Mouse (Mus musculus): ENCODE results near the gene Gm13420. TPM values are rescaled to one million over a fixed set of nuclear protein-coding genes. Genes with fewer than 3 reads are reported as not detected.
"Not testable (repeated sequence)": the region's sequence is repeated elsewhere in the genome, so short reads cannot be mapped to it uniquely, and the experiment has no call there.

The Gm13420 gene
- polyA plus RNA-seq (2015; fragmentation: Nextera tagmentation; extraction: Ambion mirVana): 5.8 and 6.1 TPM in 2 replicates

DNA sequence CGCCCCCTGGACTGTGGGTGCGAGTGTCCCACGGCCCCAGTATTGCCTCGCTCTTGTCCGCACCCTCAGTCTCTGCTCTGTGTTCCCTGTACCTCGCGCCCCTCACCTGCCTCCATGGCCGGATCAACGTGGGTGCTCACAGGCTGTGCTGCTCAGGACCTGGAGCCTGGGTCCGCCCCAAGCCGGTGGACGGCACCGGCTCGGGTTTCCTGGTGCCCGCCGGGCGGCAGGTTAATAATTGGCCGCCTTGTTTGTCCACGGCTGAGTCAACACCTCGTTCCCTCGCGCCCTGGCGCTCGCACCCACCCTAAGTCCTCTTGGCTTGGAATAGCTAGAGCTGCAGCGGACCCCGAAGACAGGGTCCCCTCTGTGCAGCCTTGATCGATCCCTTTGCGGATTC lies at the start of gene Gm13420:
Gene Gm13420 (minus strand): TSS at position 189 of the 400 bp plus-strand sequence.
- Histone ChIP-seq H3K36me3 (ENCODE audit: control insufficient read depth, insufficient read depth, low read length) (no peaks in the 10 kb centered on the region), H3K4me1 (replicated peaks; ENCODE audit: control insufficient read depth, insufficient read depth) (no peaks in the 10 kb centered on the region), H3K9ac (ENCODE audit: low read length) (peak within 1 kb of the TSS; percentile 53), H3K4me3 (ENCODE audit: low read depth, low read length) (peak within 1 kb of the TSS; percentile 30), H3K9me3 (ENCODE audit: control insufficient read depth, low read length) (no peaks in the 10 kb centered on the region), H3K4me2 (replicated peaks; ENCODE audit: low read depth) (peak within 1 kb of the TSS; percentile 50), H3K27me3 (ENCODE audit: control insufficient read depth, insufficient read depth, low read length) (no peaks in the 10 kb centered on the region; the same call in 1 of the 2 replicates), H3K27ac (replicated peaks) (peak within 1 kb of the TSS; percentile 83)
- TF ChIP-seq CTCF (IDR thresholded peaks at IDR 0.05; ENCODE audit: low read depth): 0 out of 2 replicates have a peak, but pooled peaks have one; percentile 12
- no peak for TF ChIP-seq EP300 (optimal IDR thresholded peaks at IDR 0.05)
- peak; percentile 91 for DNase-seq (ENCODE audit: low spot score)
- WGBS: 6% methylated on average over 28 of the region's 28 CpGs
- peak; percentile 89 for ATAC-seq (ENCODE audit: low FRiP score, low TSS enrichment)

DNA sequence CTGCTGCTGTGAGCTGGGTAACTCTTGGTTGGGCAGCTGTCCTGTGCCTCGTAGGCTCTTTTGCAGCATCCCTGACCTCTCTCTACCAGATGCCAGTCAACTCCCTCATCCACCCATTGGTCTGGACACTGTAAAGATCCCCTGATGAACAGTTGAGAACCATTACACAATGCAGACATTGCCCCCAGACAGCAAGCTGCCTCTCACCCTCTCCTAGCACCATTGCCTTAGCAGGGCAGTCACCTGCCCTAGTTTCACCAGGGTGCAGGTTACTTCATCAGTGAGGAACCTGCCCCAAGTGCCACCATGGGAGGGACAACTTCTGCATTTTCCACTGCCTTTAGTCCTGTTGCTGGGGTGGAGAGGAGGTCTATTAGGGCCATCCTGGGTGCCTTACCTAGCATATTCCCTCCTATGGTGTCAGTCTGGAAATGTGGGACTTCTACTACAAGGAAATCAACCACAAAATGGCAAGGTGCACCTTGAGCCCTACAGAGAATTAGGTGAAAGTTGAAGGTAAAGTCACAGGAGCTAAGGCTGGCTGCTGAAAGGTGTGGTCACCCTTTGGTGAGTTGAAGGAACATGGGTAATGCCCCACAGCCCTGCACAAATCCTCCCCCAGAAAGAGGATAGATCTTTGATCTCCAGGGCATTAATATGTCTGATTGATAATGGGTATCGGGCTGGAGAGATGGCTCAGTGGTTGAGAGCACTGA lies 41.4 kb upstream of the Gm13420 start:
- H3K9ac ChIP-seq (ENCODE audit: low read length): no peak overlapping the region
- WGBS: 92% methylated on average over 2 of the region's 2 CpGs
- H3K27me3 ChIP-seq (ENCODE audit: control insufficient read depth, insufficient read depth, low read length): no peaks in the 10 kb centered on the region
- peaks cover 4% of the 10 kb centered on the region for H3K36me3 ChIP-seq (ENCODE audit: control insufficient read depth, insufficient read depth, low read length)
- H3K27ac ChIP-seq (replicated peaks): 0 out of 2 replicates have a peak overlapping the region, but pooled peaks have one; percentile 30
- ATAC-seq (ENCODE audit: low FRiP score, low TSS enrichment): peak; percentile 63
- no peak for TF ChIP-seq EP300 (optimal IDR thresholded peaks at IDR 0.05)
- no peak for TF ChIP-seq CTCF (IDR thresholded peaks at IDR 0.05; ENCODE audit: low read depth)
- no peaks in the 10 kb centered on the region for H3K4me1 ChIP-seq (replicated peaks; ENCODE audit: control insufficient read depth, insufficient read depth)
- peak; percentile 33 for DNase-seq (ENCODE audit: low spot score)
- no peaks in the 10 kb centered on the region for H3K9me3 ChIP-seq (ENCODE audit: control insufficient read depth, low read length)
- H3K4me2 ChIP-seq (replicated peaks; ENCODE audit: low read depth): no peak overlapping the region
- no peak overlapping the region for H3K4me3 ChIP-seq (ENCODE audit: low read depth, low read length)

DNA sequence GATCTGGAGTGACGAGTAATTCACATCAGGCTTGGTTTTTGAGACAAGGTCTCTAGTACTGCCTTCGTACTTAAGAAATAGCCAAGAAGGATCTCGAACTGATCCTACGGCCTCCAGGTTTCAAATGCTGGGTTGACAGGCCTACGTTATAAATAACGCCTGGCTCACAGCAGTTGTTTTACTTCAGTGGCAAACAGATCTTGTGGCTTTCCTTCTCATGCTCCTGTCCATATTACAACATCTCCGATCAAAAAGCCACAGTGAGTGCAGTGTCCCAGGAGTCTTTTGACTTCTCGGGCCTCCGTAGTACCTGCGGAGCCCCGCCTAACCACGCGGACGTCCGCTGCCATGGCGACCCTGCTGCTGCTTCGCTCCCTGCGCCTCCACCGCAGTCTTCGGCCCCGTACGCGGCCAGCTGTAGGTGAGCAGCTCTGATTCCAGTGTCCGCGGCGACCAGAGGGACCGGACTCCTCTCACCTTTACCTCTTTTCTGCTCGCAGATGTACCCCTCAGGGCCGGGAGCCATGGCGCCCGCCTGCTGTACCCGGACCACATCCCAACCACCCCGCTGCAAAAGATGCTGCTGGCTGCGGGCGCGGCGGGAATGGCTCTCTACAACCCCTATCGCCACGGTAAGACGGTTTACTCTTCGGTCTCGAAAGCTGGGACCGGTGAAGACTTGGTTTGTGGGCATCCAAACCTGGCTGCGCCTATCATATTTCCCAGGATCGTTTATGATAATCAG lies 36.6 kb upstream of the Gm13420 start, which contains the start of gene Trub2:
Gene Trub2 (minus strand): TSS at position 566 of the 745 bp plus-strand sequence.
- Histone ChIP-seq H3K4me3 (ENCODE audit: low read depth, low read length) (peak within 1 kb of the TSS; percentile 68), H3K27me3 (ENCODE audit: control insufficient read depth, insufficient read depth, low read length) (no peaks in the 10 kb centered on the region), H3K9me3 (ENCODE audit: control insufficient read depth, low read length) (no peaks in the 10 kb centered on the region), H3K9ac (ENCODE audit: low read length) (peak within 1 kb of the TSS; percentile 69), H3K27ac (replicated peaks) (peak within 1 kb of the TSS; percentile 81), H3K4me1 (replicated peaks; ENCODE audit: control insufficient read depth, insufficient read depth) (no peaks in the 10 kb centered on the region), H3K36me3 (ENCODE audit: control insufficient read depth, insufficient read depth, low read length) (peaks cover 17% of the 10 kb centered on the region), H3K4me2 (replicated peaks; ENCODE audit: low read depth) (peak within 1 kb of the TSS; percentile 95)
- TF ChIP-seq CTCF (IDR thresholded peaks at IDR 0.05; ENCODE audit: low read depth) (no peak), EP300 (optimal IDR thresholded peaks at IDR 0.05) (no peak)
- ATAC-seq (ENCODE audit: low FRiP score, low TSS enrichment) (peak; percentile 87), DNase-seq (ENCODE audit: low spot score) (peak; percentile 88)
- under 1% methylated on average over 45 of the region's 45 CpGs for WGBS

DNA sequence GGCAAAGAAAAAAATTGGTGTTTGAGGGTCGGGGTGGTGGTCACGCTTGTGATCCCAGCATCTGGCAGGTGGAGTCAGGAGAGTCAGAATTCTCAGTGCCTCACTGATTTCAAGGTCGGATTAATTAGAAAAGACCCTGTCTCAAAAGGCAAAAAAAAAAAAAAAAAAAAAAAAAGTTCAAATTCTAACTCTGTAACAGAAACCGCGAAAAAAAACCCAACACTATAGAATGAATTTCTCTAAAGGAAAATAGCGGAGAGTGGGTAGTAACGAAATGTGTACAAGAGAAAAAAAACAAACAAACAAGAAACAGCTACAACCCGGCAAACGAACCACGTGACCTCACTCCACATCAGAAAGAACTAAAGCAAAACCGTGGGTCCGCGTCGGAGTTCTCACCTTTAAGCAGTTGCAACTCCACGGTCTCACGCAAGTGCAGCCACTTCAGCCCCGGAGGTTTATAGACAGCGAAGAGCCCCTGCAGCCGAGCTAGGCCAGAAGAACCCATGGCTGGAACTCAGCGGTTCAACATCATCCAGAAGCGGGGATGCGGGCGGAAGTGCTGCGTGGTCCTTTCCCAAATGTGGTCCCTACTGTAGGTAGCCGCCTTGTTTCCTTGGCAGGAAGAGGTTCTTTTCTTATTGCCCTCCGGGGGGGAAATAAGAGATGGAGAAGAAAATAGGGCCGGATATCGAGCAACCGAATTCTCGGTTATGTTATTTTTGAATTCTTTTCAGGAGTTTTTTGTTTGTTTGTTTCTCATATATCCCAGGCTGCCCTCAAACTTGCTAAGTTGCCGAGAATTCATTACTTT lies 35.8 kb upstream of the Gm13420 start, which contains the start of gene Coq4:
Gene Coq4 (plus strand): TSS at position 390 of the 814 bp plus-strand sequence.
- WGBS: 2% methylated on average over 31 of the region's 31 CpGs

DNA sequence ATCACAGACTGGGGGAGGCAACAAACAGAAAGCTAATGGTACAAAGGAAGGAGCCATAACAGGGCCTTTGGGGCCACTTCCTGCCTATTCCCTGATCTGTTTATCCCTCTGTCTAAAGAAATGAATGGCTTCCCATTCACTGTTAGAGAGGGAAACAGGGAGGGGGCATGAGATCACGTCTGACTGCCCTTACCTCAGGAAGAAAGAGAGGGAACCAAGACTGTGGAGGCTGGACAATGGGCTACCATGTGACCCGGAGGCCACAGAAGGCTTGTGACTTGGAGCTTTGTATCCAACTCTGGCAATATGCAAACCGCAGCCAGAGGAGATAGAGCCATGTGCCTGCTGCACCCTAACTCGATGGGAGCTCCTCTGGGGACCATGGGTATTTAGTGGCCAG lies 32.8 kb upstream of the Gm13420 start:
- H3K27me3 ChIP-seq (ENCODE audit: control insufficient read depth, insufficient read depth, low read length): no peaks in the 10 kb centered on the region
- TF ChIP-seq EP300 (optimal IDR thresholded peaks at IDR 0.05) (no peak), CTCF (IDR thresholded peaks at IDR 0.05; ENCODE audit: low read depth) (no peak)
- WGBS: 68% methylated on average over 4 of the region's 4 CpGs
- H3K4me2 ChIP-seq (replicated peaks; ENCODE audit: low read depth): no peak overlapping the region
- H3K27ac ChIP-seq (replicated peaks): no peak overlapping the region
- no peak overlapping the region for H3K9ac ChIP-seq (ENCODE audit: low read length)
- peaks cover 34% of the 10 kb centered on the region for H3K36me3 ChIP-seq (ENCODE audit: control insufficient read depth, insufficient read depth, low read length)
- no peak overlapping the region for H3K4me3 ChIP-seq (ENCODE audit: low read depth, low read length)
- no peak for DNase-seq (ENCODE audit: low spot score)
- no peak for ATAC-seq (ENCODE audit: low FRiP score, low TSS enrichment)
- H3K9me3 ChIP-seq (ENCODE audit: control insufficient read depth, low read length): no peaks in the 10 kb centered on the region
- H3K4me1 ChIP-seq (replicated peaks; ENCODE audit: control insufficient read depth, insufficient read depth): no peaks in the 10 kb centered on the region

More for the DNA sequence above, 35.8 kb upstream of the Gm13420 start, which contains the start of gene Coq4:
- Histone ChIP-seq H3K4me1 (replicated peaks; ENCODE audit: control insufficient read depth, insufficient read depth) (no peaks in the 10 kb centered on the region), H3K4me2 (replicated peaks; ENCODE audit: low read depth) (peak within 1 kb of the TSS; percentile 95), H3K27ac (replicated peaks) (peak within 1 kb of the TSS; percentile 81), H3K27me3 (ENCODE audit: control insufficient read depth, insufficient read depth, low read length) (no peaks in the 10 kb centered on the region), H3K9me3 (ENCODE audit: control insufficient read depth, low read length) (no peaks in the 10 kb centered on the region), H3K36me3 (ENCODE audit: control insufficient read depth, insufficient read depth, low read length) (peaks cover 25% of the 10 kb centered on the region), H3K9ac (ENCODE audit: low read length) (peak within 1 kb of the TSS; percentile 69), H3K4me3 (ENCODE audit: low read depth, low read length) (peak within 1 kb of the TSS; percentile 68)
- peak; percentile 88 for ATAC-seq (ENCODE audit: low FRiP score, low TSS enrichment)
- DNase-seq (ENCODE audit: low spot score): peak; percentile 88
- TF ChIP-seq EP300 (optimal IDR thresholded peaks at IDR 0.05): no peak

DNA sequence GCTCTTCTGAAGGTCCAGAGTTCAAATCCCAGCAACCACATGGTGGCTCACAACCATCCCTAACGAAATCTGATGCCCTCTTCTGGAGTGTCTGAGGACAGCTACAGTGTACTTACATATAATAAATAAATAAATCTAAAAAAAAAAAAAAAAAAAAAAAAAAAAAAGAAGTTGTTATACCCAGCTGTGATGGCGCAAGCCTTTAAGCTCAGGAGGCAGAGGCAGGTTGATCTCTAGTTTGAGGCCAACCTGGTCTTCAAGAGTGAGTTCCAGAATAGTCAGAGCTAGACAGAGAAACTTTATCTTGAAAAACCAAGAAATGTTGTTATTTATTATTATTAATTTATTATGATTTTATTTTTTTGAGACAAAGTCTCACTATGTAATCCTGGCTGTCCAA lies 29.8 kb upstream of the Gm13420 start:
- not testable (repeated sequence) for H3K4me3 ChIP-seq (ENCODE audit: low read depth, low read length); DNase-seq (ENCODE audit: low spot score); H3K4me2 ChIP-seq (replicated peaks; ENCODE audit: low read depth); H3K27ac ChIP-seq (replicated peaks); H3K9me3 ChIP-seq (ENCODE audit: control insufficient read depth, low read length); H3K27me3 ChIP-seq (ENCODE audit: control insufficient read depth, insufficient read depth, low read length); ATAC-seq (ENCODE audit: low FRiP score, low TSS enrichment); H3K4me1 ChIP-seq (replicated peaks; ENCODE audit: control insufficient read depth, insufficient read depth); H3K9ac ChIP-seq (ENCODE audit: low read length)
- 91% methylated on average over 2 of the region's 2 CpGs for WGBS
- H3K36me3 ChIP-seq (ENCODE audit: control insufficient read depth, insufficient read depth, low read length): peaks cover 47% of the 10 kb centered on the region
